Mouse (Mus musculus): ENCODE results near the gene Rnf10. TPM values are rescaled to one million over a fixed set of nuclear protein-coding genes. Genes with fewer than 3 reads are reported as not detected.
A peak's percentile ranks its signal among the peaks of the same experiment; 100 is the strongest.

Gene Rnf10
- polyA plus RNA-seq, 1 experiment from 2014 or later = 120 TPM

DNA sequence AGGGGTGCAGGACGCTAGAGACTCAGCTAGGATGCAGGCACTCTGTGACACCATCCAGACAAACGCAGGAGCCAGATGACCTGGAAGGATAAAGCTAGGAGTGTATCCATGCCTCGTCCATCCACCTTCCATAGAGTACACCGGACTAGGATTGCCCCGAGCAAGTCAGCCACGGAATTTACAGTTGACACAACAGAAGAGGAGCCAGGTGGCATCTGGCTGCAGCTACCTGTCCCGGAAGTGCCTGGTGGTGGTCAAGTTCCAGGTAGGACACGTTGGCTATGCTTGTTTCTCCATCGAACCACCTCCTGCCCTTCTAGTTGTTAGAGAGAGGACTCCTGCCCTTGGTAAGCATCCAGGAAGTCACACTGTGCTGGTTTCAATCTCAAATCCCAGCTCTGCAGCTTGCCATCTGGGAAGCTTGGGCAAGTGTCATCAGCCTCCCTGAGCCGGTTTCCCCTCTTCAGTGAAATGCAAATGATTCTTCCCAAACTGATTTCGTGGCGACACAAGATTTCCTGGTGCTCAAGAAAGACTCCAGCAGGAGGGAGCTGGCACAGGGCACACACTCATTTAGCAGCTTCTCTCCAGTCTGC is 78.0 kb downstream of the Rnf10 start:
- H3K9me3 ChIP-seq (replicated peaks; ENCODE audit: low read length) = no peaks in the 10 kb centered on the region
- peak overlapping the region; percentile 99 for H3K4me2 ChIP-seq (ENCODE audit: low read length)
- no peak for TF ChIP-seq CTCF (IDR thresholded peaks at IDR 0.05; ENCODE audit: low read depth)
- no peak overlapping the region for H3K4me3 ChIP-seq (replicated peaks; ENCODE audit: low read depth, low read length)
- H3K27ac ChIP-seq = no peak overlapping the region
- peaks cover 19% of the 10 kb centered on the region for H3K4me1 ChIP-seq (replicated peaks; ENCODE audit: insufficient read depth, low read length)
- no peaks in the 10 kb centered on the region for H3K36me3 ChIP-seq (ENCODE audit: insufficient read depth, low read length)
- H3K27me3 ChIP-seq (ENCODE audit: insufficient read depth, low read length) = peaks cover 37% of the 10 kb centered on the region
- no peak overlapping the region for H3K9ac ChIP-seq (ENCODE audit: low read depth, low read length)
- ATAC-seq (replicated peaks; ENCODE audit: low FRiP score, low read depth) (no peak), DNase-seq (ENCODE audit: low spot score) (no peak)
- 6% methylated on average over 12 of the region's 12 CpGs for whole genome bisulfite sequencing

DNA sequence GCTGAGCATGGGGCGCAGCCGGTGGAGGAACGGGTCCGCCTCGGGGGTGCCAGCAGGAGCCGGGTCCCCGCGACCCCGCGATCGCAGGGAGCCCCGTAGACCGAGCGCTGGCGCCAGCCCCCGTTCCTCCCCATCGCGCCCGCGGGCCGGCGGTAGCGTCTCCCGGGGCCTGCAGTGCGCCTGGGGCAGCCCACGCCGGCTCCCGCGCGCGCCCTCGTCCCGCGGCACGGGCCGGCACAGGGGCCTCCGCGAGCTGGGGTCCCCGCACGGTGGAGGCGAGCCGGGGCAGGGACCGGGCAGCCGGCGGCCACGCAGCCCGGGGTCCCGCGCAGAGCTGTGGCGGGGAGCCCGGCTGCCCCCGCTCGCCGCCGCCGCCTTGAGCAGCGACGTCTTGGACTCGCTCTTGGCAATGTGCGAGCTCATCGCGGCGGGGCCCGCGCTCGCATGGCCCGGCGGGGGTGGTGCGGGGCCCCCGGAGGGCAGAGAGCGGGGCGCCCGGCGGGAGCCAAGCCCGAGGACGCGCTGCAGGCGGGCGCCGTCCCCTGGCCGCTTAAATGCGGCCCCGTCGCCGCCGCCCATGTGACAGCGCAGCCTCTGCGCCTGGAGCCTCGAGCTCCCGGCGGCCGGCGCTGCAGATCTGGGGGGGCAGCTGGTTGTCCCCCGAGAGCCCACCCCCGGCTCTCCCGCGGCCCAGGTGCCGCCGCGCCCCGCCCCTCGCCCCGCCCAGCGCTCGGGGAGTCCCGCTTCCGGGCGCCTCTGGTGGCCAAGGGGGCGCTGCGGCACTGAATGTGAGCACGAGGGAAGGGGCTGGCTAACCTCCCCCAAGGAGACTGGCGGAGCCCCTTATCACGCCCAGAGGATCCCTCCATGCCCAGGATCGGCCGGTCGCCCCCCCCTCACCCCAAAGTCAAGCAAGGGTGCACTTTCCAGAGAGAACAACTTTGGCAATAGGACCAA is 78.8 kb downstream of the Rnf10 start, which contains the start of gene Cabp1:
Gene Cabp1 (minus strand): TSS at position 713 of the 957 bp plus-strand sequence.
- no peaks in the 10 kb centered on the region for H3K36me3 ChIP-seq (ENCODE audit: insufficient read depth, low read length)
- H3K27me3 ChIP-seq (ENCODE audit: insufficient read depth, low read length) = peaks cover 40% of the 10 kb centered on the region
- peak; percentile 46 for TF ChIP-seq CTCF (IDR thresholded peaks at IDR 0.05; ENCODE audit: low read depth)
- no peak within 1 kb of the TSS for H3K27ac ChIP-seq
- no peaks in the 10 kb centered on the region for H3K9me3 ChIP-seq (replicated peaks; ENCODE audit: low read length)
- DNase-seq (ENCODE audit: low spot score) (peak; percentile 50), ATAC-seq (replicated peaks; ENCODE audit: low FRiP score, low read depth) (no peak; the same call in 1 of the 2 replicates)
- peak within 1 kb of the TSS; percentile 59 for H3K4me3 ChIP-seq (replicated peaks; ENCODE audit: low read depth, low read length)
- WGBS = under 1% methylated on average over 89 of the region's 116 CpGs
- H3K9ac ChIP-seq (ENCODE audit: low read depth, low read length) = peak within 1 kb of the TSS; percentile 19; the same call in 1 of the 2 replicates
- H3K4me2 ChIP-seq (ENCODE audit: low read length) = peak within 1 kb of the TSS; percentile 99
- H3K4me1 ChIP-seq (replicated peaks; ENCODE audit: insufficient read depth, low read length) = peaks cover 19% of the 10 kb centered on the region

DNA sequence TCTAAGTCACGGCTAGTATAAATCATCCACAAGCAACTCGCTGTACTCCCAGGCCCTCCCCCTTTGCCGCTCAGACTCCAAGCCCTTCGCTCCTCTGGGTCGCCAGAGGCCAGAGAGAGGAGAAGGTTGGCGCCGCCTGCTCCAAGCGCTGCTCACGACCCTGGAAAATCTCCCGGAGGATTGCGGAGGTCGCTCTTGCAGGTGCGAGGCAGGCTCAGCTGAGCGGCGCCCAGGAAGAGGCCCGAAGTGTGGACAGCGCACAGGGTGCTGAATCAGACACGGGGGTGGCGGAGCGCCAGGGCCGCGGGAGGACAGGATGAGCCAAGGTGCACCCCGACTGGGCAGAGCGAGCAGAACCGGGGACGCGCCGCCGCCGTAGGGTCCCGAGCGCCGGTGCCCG is 79.5 kb downstream of the Rnf10 start:
- Histone ChIP-seq H3K9ac (ENCODE audit: low read depth, low read length) (0 out of 2 replicates have a peak overlapping the region, but pooled peaks have one; percentile 19), H3K4me1 (replicated peaks; ENCODE audit: insufficient read depth, low read length) (peaks cover 19% of the 10 kb centered on the region), H3K4me2 (ENCODE audit: low read length) (peak overlapping the region; percentile 99), H3K27me3 (ENCODE audit: insufficient read depth, low read length) (peaks cover 40% of the 10 kb centered on the region), H3K27ac (no peak overlapping the region), H3K4me3 (replicated peaks; ENCODE audit: low read depth, low read length) (peak overlapping the region; percentile 59), H3K36me3 (ENCODE audit: insufficient read depth, low read length) (no peaks in the 10 kb centered on the region), H3K9me3 (replicated peaks; ENCODE audit: low read length) (no peaks in the 10 kb centered on the region)
- ATAC-seq (replicated peaks; ENCODE audit: low FRiP score, low read depth) (peak; percentile 30; the same call in 1 of the 2 replicates), DNase-seq (ENCODE audit: low spot score) (peak; percentile 58)
- no peak for TF ChIP-seq CTCF (IDR thresholded peaks at IDR 0.05; ENCODE audit: low read depth)
- under 1% methylated on average over 34 of the region's 34 CpGs for WGBS

DNA sequence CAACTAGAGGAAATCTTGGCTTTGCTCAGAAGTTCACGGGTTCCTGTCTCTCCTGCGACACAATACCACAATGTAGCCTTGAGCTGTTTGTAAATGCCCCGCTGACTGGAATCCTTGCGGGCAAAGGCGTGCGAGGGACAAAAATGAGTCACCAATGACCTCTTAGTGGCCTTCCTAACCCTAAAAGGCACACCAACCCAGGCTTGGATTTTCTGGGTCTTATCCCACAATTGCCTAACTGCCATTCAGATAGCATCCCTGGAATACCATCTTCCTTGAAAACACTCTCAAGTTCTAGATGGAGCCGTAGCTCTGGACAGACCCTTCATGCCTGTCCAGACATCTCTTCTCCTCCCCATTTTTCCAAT is 79.9 kb downstream of the Rnf10 start:
- ATAC-seq (replicated peaks; ENCODE audit: low FRiP score, low read depth) (no peak), DNase-seq (ENCODE audit: low spot score) (no peak)
- peaks cover 40% of the 10 kb centered on the region for H3K27me3 ChIP-seq (ENCODE audit: insufficient read depth, low read length)
- no peak overlapping the region for H3K9ac ChIP-seq (ENCODE audit: low read depth, low read length)
- 13% methylated on average over 7 of the region's 7 CpGs for WGBS
- peak overlapping the region; percentile 99 for H3K4me2 ChIP-seq (ENCODE audit: low read length)
- peak overlapping the region; percentile 59 for H3K4me3 ChIP-seq (replicated peaks; ENCODE audit: low read depth, low read length)
- H3K36me3 ChIP-seq (ENCODE audit: insufficient read depth, low read length) = no peaks in the 10 kb centered on the region
- H3K4me1 ChIP-seq (replicated peaks; ENCODE audit: insufficient read depth, low read length) = peaks cover 19% of the 10 kb centered on the region
- no peak for TF ChIP-seq CTCF (IDR thresholded peaks at IDR 0.05; ENCODE audit: low read depth)
- no peaks in the 10 kb centered on the region for H3K9me3 ChIP-seq (replicated peaks; ENCODE audit: low read length)
- H3K27ac ChIP-seq = no peak overlapping the region

DNA sequence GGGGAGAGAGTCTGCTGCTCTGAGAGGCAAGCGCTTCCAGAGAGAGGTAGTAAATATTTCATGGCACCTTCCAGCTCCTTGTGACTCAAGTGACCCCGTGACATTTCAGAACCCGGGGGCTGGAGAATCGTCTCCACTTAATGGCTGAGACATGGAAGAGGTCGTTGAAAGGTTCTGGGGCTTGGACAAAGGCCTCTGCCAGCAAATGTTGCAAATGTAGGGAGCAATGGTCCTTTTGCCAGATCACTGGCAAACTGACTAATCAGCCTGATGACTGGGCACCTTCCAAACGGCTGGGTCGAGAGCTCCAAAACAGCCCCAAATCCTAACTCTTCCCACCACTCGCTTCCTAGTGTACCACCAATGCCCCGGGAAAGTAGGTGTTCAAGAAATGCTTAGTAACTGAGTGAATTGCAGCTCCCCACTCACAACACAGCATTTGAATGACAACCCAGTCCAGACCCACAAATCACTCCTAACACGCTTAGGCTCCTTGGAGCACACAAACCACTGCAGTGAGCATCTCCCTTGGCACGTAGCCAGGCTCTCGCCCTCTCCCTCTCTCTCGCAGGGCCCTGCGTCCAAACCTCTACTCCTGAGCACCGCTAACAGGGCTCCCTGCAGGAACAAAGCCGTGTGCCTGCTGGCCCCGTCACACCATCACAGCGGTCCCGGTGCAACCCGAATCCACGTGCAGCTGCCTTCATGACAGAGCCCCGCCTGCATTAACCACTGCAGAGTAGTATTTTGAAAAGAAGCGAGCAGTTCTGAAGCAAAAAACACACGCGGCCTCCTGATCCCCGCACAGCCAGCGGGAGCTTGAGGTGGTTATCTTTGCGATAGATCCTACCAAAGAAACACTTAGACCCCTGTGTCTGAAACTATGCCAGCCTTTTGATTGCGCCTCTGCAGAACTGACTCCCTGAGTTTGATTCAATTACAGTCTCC is 80.5 kb downstream of the Rnf10 start:
- peaks cover 40% of the 10 kb centered on the region for H3K27me3 ChIP-seq (ENCODE audit: insufficient read depth, low read length)
- peaks cover 20% of the 10 kb centered on the region for H3K4me1 ChIP-seq (replicated peaks; ENCODE audit: insufficient read depth, low read length)
- 15% methylated on average over 29 of the region's 29 CpGs for WGBS
- H3K4me3 ChIP-seq (replicated peaks; ENCODE audit: low read depth, low read length) = no peak overlapping the region
- no peak overlapping the region for H3K4me2 ChIP-seq (ENCODE audit: low read length)
- DNase-seq (ENCODE audit: low spot score) (no peak), ATAC-seq (replicated peaks; ENCODE audit: low FRiP score, low read depth) (no peak)
- TF ChIP-seq CTCF (IDR thresholded peaks at IDR 0.05; ENCODE audit: low read depth) = no peak
- H3K9ac ChIP-seq (ENCODE audit: low read depth, low read length) = no peak overlapping the region
- no peaks in the 10 kb centered on the region for H3K9me3 ChIP-seq (replicated peaks; ENCODE audit: low read length)
- no peaks in the 10 kb centered on the region for H3K36me3 ChIP-seq (ENCODE audit: insufficient read depth, low read length)
- H3K27ac ChIP-seq = no peak overlapping the region

Other genes with a start within 250 kb of the Rnf10 start
- 26.6 and 31.3 TPM in 2 replicates for gene Gm10401, start 174.6 kb downstream of the Rnf10 start, polyA plus RNA-seq (2015; fragmentation: Nextera tagmentation; extraction: Ambion mirVana)
- gene Acads, start 153.6 kb downstream of the Rnf10 start, polyA plus RNA-seq (2015; fragmentation: Nextera tagmentation; extraction: Ambion mirVana) = 105 and 117 TPM in 2 replicates
- 40.8 and 42.7 TPM in 2 replicates for gene Unc119b, start 137.9 kb downstream of the Rnf10 start, polyA plus RNA-seq (2015; fragmentation: Nextera tagmentation; extraction: Ambion mirVana)
- gene Mlec, start 114.7 kb downstream of the Rnf10 start, polyA plus RNA-seq (2015; fragmentation: Nextera tagmentation; extraction: Ambion mirVana) = 43.6 and 44.4 TPM in 2 replicates
- gene Cabp1, start 78.5 kb downstream of the Rnf10 start, polyA plus RNA-seq (2015; fragmentation: Nextera tagmentation; extraction: Ambion mirVana) = 0.87 and 1.2 TPM in 2 replicates
- 160 and 161 TPM in 2 replicates for gene Pop5, start 37.1 kb downstream of the Rnf10 start, polyA plus RNA-seq (2015; fragmentation: Nextera tagmentation; extraction: Ambion mirVana)
- gene Coq5, start 6.8 kb upstream of the Rnf10 start, polyA plus RNA-seq (2015; fragmentation: Nextera tagmentation; extraction: Ambion mirVana) = 44.7 and 46.6 TPM in 2 replicates
- gene Dynll1, start 28.1 kb upstream of the Rnf10 start, polyA plus RNA-seq (2015; fragmentation: Nextera tagmentation; extraction: Ambion mirVana) = 1,395 and 1,475 TPM in 2 replicates
- gene Srsf9, start 54.3 kb upstream of the Rnf10 start, polyA plus RNA-seq (2015; fragmentation: Nextera tagmentation; extraction: Ambion mirVana) = 234 and 251 TPM in 2 replicates
- 19.8 and 20.8 TPM in 2 replicates for gene Gatc, start 68.3 kb upstream of the Rnf10 start, polyA plus RNA-seq (2015; fragmentation: Nextera tagmentation; extraction: Ambion mirVana)
- 58.7 and 59.0 TPM in 2 replicates for gene Triap1, start 68.3 kb upstream of the Rnf10 start, polyA plus RNA-seq (2015; fragmentation: Nextera tagmentation; extraction: Ambion mirVana)
- gene Cox6a1, start 76.1 kb upstream of the Rnf10 start, polyA plus RNA-seq (2015; fragmentation: Nextera tagmentation; extraction: Ambion mirVana) = 1,591 and 1,635 TPM in 2 replicates
- 12.4 and 13.3 TPM in 2 replicates for gene Msi1, start 156.7 kb upstream of the Rnf10 start, polyA plus RNA-seq (2015; fragmentation: Nextera tagmentation; extraction: Ambion mirVana)
- gene Pla2g1b, start 193.4 kb upstream of the Rnf10 start, polyA plus RNA-seq (2015; fragmentation: Nextera tagmentation; extraction: Ambion mirVana) = 0.97 and 0.98 TPM in 2 replicates
- gene Sirt4, start 211.8 kb upstream of the Rnf10 start, polyA plus RNA-seq (2015; fragmentation: Nextera tagmentation; extraction: Ambion mirVana) = 19.6 and 20.2 TPM in 2 replicates
- 48.3 and 53.1 TPM in 2 replicates for gene Pxn, start 233.8 kb upstream of the Rnf10 start, polyA plus RNA-seq (2015; fragmentation: Nextera tagmentation; extraction: Ambion mirVana)

All from kidney, postnatal 0 days (tissue).